Mouse (Mus musculus) liver, embryonic 11.5 days (tissue): ENCODE measurements at regions not wholly inside any gene's neighbourhood (a gene's known extent, or its start where the extent isn't known, plus 50 kb on each side); places are given as distances from the start of the nearest gene placed in this dataset.
"Not testable (repeated sequence)": the region's sequence is repeated elsewhere in the genome, so short reads cannot be mapped to it uniquely, and the experiment has no call there.

Experiments
- ATAC-seq: fragments of 200-750 bp; cut with Nextera tagmentation; replicated peaks from 2 replicates; pipeline ENCODE4 v1.8.0; 2017; ENCODE audit warnings: moderate number of reproducible peaks, mild to moderate bottlenecking, moderate TSS enrichment, moderate library complexity; ENCODE audit not compliant: low FRiP score
- DNase-seq: peaks from one replicate; pipeline ENCODE4 v3.0.0-alpha.2; 2017; ENCODE audit warnings: low spot score
- H3K27ac ChIP-seq: fragments of 300-500 bp; sonication (generic); 2 replicates; pipeline ENCODE4 v1.5.1; 2014; ENCODE audit warnings: mild to moderate bottlenecking, low read depth, low read length, control low read depth
- H3K27me3 ChIP-seq: fragments of 300-500 bp; sonication (generic); replicated peaks from 2 replicates; pipeline ENCODE4 v1.6.1; 2014; ENCODE audit warnings: low read length, mixed read lengths; ENCODE audit not compliant: control insufficient read depth, insufficient read depth
- H3K36me3 ChIP-seq: fragments of 300-500 bp; sonication (generic); 2 replicates; pipeline ENCODE4 v1.6.1; 2014; ENCODE audit warnings: mild to moderate bottlenecking, low read length, moderate library complexity, mixed read lengths; ENCODE audit not compliant: control insufficient read depth, insufficient read depth
- H3K4me1 ChIP-seq: fragments of 300-500 bp; sonication (generic); replicated peaks from 2 replicates; pipeline ENCODE4 v1.6.1; 2014; ENCODE audit warnings: low read length, mixed read lengths; ENCODE audit not compliant: control insufficient read depth, insufficient read depth
- H3K4me2 ChIP-seq: fragments of 300-500 bp; sonication (generic); 2 replicates; pipeline ENCODE4 v1.6.1; 2014; ENCODE audit warnings: mild to moderate bottlenecking, control low read depth, moderate library complexity
- H3K4me3 ChIP-seq: fragments of 300-500 bp; sonication (generic); 2 replicates; pipeline ENCODE4 v1.5.1; 2014; ENCODE audit warnings: low read depth, low read length, control low read depth
- H3K9ac ChIP-seq: fragments of 300-500 bp; sonication (generic); 2 replicates; pipeline ENCODE4 v1.6.1; 2014; ENCODE audit warnings: low read depth, low read length, control low read depth
- H3K9me3 ChIP-seq: fragments of 300-500 bp; sonication (generic); 2 replicates; pipeline ENCODE4 v1.6.1; 2016; ENCODE audit warnings: low read length, inconsistent platforms, mixed read lengths; ENCODE audit not compliant: control insufficient read depth
- WGBS: fragments of 180-500 bp; shearing (Covaris S2); extraction: QIAGEN DNeasy Blood & Tissue Kit; methylation state at CpG from one replicate; pipeline ENCODE4 v1.1.7; 2014; 5-methylcytosine and 5-hydroxymethylcytosine counted together

DNA sequence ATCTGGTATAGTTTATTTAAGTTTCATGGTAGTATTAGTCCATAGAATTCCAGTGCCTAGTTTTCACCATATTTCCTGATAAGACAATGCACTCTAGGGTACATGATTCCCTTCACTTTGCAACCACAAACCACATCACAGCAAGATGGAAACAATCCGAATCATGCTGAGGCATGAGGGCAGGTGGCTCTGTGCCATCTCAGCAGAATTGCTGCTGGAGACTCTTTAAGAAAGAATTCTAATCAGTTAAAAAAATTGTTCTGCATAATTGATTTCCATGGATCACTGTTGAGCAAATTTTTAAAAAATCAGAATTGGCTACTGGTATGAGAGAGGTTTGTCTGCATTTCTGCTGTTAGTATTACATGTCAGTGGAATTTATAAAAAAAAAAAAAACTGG lies 1451.1 kb upstream of the Pcdh20 start:
- DNase-seq: no peak
- Histone ChIP-seq H3K9me3 (no peaks in the 10 kb centered on the region), H3K9ac (no peak overlapping the region), H3K27ac (no peak overlapping the region), H3K4me2 (no peak overlapping the region), H3K4me1 (no peaks in the 10 kb centered on the region), H3K36me3 (no peaks in the 10 kb centered on the region), H3K27me3 (no peaks in the 10 kb centered on the region), H3K4me3 (no peak overlapping the region)
- WGBS: 73% methylated on average over 1 of the region's 1 CpGs
- no peak for ATAC-seq

- H3K27ac ChIP-seq, DNase-seq: not testable (repeated sequence)
Measured at GRCm38 (mm10) chr14:89920586-89920985, 1449.4 kb upstream of the Pcdh20 start.

DNA sequence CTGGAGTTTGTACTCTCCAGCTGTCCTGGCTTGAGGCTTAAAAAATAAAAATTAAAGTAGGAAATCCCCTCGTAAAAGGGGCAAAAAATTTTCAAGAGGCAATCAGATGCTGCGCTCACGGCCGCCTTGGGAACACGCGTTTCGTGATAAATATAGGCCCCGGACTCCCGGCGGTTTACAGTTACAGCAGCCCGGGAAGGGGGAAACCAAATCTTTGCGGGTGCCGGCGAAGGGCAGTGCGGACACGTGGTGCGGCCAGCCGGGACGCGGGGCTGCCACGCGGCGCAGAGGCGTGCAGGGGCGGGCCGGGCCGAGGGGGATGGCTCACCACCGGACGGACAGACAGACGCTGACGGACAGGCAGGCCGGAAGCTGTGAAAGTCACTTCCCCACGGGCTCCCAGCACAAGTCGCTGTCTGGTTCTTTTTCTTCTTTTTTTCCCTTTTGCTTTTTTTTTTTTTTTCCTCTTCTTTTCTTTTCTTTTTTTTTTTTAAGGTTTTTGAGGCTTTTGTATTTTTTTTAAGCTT lies 1427.6 kb upstream of the Pcdh20 start:
- not testable (repeated sequence) for H3K9ac ChIP-seq, H3K36me3 ChIP-seq, H3K27ac ChIP-seq, H3K4me1 ChIP-seq, DNase-seq, H3K4me2 ChIP-seq, H3K9me3 ChIP-seq, H3K4me3 ChIP-seq, H3K27me3 ChIP-seq
- ATAC-seq: peak; percentile 71
- 63% methylated on average over 22 of the region's 34 CpGs for WGBS

More at GRCm38 (mm10) chr14:89920586-89920985, 1449.4 kb upstream of the Pcdh20 start:
- ATAC-seq, H3K9me3 ChIP-seq, H3K4me2 ChIP-seq, H3K4me3 ChIP-seq, H3K27me3 ChIP-seq, H3K9ac ChIP-seq, H3K36me3 ChIP-seq, H3K4me1 ChIP-seq: not testable (repeated sequence)
- WGBS: 0% methylated on average over 1 of the region's 1 CpGs

DNA sequence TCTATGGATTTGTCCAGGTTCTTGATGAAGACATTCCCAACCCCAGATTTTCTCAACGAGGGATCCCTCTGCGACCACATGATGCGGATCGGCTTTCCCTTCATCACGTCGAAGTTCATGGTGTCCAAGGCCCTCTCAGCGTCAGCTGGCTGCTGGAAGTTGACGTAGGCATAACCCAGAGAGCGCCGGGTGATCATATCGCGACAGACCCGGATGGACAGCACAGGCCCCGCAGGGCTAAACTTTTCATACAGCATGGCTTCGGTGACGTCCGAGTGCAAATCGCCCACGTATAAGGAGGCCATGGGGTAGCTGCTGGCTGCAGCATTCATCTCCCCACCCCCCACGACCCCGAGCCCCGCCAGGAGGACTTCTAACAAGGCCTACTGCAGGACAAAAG lies 1426.9 kb upstream of the Pcdh20 start:
- not testable (repeated sequence) for ATAC-seq, H3K9ac ChIP-seq, H3K27me3 ChIP-seq, H3K4me2 ChIP-seq, H3K9me3 ChIP-seq, DNase-seq, H3K27ac ChIP-seq, H3K4me1 ChIP-seq, H3K4me3 ChIP-seq, H3K36me3 ChIP-seq
- WGBS: 85% methylated on average over 16 of the region's 22 CpGs

- H3K4me3 ChIP-seq, H3K9me3 ChIP-seq, H3K9ac ChIP-seq, H3K27ac ChIP-seq, DNase-seq, H3K4me2 ChIP-seq, H3K27me3 ChIP-seq, H3K4me1 ChIP-seq, H3K36me3 ChIP-seq, ATAC-seq: not testable (repeated sequence)
- 52% methylated on average over 15 of the region's 16 CpGs for WGBS
Measured at GRCm38 (mm10) chr14:89896891-89897290, 1425.7 kb upstream of the Pcdh20 start.
